Mouse (Mus musculus) c-Kit-positive CD71-positive TER-119-negative erythroid progenitor cells, embryonic 14.5 days (primary cell): Measurements from ENCODE around the gene Rasgrp4.
"Not testable (repeated sequence)": the region's sequence is repeated elsewhere in the genome, so short reads cannot be mapped to it uniquely, and the experiment has no call there.

Experiments used
- DNase-seq: peaks from one replicate; pipeline ENCODE4 v3.0.0-alpha.2; 2013; ENCODE audit warnings: low read depth

The Rasgrp4 gene

DNA sequence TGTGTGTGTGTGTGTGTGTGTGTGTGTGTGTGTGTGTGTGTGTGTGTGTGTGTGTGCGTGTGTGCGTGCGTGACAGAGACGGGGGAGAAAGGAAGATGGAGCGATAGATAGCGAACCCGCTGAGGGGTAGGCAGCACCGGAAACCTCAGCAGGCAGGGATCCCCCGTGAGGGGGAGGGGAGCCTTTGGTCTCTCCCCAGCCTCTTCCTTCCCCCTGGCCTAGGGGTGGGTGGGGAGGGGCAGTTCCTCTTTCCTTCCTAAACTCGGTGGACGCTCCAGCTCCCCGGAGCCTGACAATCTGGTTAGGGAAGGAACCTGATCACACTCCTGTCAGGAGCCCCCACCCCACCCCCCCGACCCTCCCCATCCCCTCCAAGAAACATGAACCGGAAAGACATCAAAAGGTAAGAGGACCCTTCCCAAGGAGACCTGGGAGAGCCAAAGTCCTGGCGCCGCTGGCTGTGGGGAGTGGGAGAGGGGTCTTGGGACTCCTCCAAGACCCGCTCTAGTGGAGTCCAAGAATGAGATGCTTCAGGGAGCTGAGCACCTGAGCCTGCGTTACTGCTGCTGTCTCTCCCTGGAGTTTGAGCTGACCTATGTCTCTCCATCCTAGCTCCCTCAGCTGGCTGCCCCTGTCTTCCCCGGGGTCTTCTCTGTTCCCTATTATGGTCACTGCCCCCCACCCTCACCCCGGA lies at the start of gene Rasgrp4:
TSS of gene Rasgrp4 (plus strand) at position 159 of the 694 bp plus-strand sequence.
- DNase-seq = no peak

DNA sequence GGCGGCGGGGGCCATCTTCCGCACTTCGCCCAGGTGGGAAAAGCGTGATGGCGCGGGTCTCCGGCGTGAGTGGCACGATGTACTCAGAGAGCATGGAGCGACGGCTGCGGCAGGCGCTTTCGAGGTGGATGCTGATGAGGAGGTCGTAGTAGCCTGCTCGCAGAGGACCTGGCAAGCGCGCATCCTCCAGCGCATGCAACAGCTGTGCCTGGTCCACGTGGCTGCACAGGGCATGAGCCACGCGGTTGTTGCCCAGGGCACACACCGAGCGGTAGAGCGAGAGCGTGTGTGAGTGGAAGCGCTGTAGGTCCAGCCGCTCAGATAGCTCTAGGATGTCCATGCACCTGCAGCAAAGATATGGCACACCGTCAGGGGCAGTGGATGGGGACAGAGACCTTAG lies 48.7 kb upstream of the Rasgrp4 start:
- no peak for DNase-seq

DNA sequence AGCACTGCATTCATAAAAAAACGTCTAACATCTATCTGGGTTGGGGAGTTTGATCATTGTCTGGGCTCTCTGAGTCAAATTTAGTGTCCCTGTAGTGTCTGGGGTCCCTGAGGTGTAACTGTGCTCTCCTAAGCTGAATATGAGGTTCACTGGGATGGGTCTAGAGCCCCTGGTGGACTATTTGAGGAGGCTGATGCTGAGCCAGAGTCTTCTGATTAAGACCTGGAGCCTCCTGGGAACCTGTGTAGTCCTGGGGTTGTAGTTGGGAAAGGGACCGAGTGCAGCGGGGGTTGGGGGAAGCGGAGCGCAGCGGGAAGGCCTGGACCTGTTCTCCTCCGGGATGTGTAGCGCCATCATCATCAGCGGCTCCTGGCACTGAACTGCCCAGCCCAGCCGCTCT lies 47.7 kb upstream of the Rasgrp4 start:
- DNase-seq = no peak

DNA sequence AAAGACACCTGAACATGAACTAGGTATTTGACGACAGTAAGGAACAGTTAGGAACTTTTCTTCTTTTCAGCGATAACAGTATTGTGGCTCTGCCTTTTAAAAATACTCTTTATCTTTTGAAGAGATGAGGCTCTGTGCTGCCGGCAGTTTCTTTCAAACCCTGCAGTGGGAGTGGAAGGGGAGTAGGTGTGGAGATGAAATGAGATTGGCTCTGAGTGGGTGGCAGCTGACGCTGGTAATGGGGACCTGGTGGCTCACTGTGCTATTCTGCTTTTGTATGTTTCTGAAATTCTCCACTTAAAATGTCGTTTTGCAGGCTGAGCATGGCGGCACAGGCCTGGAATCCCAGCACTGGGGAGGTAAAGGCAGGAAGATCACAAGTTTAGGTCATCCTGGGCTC lies 45.8 kb upstream of the Rasgrp4 start:
- DNase-seq = no peak

DNA sequence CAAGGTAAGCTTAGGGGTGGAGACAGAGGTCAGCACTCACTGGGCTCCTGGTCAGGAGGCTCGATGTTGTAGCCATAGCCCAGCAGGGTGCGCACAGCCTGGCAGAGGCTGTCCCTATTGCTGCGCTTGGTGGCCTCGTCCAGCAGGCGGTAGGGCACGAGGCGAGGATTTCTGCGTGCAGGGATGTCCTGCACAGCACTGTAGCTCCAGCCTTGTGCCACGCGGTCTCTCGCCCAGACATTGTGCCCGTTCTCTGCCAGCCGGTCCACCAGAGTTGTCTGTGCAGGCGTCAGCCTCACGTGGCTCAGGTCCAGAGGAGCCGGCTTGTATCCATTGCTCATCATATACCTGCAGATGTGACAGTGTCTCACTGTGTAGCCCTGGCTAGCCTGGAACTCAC lies 37.5 kb upstream of the Rasgrp4 start:
- no peak for DNase-seq

DNA sequence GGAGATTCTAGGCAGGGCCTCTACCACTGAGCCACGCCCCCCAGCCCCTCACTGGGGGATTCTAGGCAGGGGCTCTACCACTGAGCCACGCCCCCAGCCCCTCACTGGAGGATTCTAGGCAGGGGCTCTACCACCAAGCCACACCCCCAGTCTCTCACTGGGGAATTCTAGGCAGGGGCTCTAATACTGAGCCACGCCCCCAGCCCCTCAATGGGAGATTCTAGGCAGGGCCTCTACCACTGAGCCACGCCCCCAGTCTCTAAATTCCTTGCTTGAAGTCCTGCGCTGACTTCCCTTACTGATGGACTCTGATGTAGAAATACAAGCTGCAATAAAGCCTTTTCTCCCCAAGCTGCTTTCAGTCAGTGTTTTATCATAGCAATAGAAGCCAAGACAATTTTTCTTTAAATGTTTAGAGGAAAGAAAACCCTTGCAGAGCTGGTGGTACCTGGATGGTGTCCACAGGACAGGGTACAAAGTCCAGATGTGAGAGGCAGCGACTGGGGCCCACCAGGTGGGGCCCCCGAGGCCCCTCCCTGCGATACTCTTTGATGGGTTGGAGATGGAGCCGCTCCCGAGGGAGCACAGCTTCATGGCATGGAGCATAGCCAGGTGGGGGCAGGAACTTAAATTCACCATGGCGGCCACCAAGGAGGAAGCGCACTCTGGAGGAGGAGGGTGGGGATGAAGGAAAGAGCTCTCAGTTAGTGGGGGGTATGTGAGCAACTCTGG lies 33.2 kb upstream of the Rasgrp4 start:
- no peak for DNase-seq

DNA sequence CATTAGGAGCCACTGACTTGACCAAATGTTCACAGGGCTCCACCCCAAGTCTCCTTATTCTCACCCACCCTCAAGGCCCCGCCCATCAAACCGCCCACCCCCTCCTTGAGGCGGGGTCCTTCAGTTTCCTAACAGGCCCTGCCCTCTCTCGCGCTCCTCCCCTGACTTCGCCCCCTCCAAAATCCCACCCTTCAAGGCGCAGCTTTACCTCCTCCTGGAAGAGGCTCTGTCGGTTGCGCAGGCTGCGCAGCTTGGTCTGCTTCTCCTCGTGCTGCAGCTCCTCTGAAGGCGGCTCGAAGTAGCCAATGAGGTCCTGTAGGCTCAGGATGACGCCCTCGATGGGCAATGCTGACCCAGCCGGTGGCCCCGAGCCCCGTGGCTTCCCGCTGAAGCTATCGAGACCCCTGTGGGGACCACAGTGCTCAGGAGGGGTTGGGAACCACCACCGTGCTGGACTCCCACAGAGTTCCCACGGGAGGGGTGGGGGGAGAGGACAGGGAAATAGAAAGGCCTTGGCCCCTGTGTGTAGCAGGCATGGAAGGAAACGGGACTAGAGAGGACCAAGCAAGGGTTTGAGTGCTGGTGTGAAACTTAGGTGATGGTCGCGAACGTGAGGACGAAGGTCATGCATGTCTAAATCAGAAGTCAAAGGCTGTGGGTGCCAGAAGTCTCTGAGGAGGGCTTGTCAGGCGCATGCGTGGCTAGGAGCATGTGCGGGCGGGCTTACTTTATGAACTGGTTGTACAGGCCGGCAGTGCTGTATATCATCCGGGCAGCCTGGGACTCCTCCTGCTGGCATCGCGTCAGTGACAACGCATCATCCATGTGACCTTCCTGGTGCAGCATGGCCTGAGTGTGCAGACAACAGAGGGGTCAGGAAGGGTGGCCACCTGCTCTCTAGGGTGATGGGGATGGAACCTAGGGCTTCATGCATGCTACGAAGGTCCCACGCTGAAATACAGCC lies 25.4 kb upstream of the Rasgrp4 start:
- DNase-seq = no peak

DNA sequence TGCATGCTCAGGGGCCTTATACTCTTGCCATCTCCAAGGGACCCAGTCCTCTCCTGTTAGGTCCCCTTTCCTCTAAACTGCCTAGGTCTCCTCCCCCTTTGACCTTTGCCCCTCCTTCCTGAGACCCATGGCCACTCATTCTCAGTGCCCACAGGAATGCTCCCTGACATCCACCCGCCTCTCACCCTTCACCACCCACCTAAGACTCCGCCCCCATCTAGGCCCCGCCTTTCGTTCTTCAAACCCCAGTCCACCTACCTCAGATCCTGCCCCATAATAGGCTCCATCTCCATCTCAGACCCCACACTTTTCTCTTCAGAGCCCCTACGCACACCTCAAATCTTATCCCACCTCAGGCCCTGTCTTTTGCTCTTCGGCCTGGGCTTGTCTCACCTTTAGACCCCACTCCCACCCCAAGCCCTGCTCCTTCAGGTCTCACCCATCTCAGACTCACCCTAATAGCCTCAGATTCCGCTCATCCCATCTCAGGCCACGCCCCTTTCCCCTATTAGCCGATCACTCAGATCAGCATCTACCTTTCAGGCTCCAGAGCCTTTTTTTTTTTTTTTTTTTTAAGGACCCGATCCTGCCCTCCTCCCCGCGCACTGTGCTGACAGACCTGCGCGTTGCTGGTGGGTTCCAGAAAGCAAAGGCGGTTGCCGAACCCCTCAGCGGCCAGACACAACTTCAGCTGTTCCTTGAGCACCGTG lies 16.4 kb upstream of the Rasgrp4 start:
- no peak for DNase-seq

DNA sequence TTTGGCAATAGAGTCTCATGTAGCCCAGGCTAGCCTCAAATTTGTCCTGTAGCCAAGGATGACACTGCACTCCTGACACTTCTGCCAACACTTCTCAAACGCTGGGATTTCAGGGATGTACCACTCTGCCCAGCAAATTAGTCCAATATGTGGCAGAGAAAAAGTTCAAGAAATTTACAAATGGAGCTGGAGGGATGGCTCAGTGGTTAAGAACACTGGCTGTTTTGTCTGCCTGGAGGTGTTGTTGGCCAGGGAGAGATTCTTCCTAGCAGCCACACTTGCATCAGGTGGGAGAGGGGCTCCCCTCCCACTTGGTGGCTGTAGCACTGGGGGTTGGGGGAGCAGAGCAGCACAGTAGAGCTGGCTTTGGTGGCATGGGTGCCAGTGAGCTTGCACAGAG lies 15.1 kb upstream of the Rasgrp4 start:
- DNase-seq = no peak

DNA sequence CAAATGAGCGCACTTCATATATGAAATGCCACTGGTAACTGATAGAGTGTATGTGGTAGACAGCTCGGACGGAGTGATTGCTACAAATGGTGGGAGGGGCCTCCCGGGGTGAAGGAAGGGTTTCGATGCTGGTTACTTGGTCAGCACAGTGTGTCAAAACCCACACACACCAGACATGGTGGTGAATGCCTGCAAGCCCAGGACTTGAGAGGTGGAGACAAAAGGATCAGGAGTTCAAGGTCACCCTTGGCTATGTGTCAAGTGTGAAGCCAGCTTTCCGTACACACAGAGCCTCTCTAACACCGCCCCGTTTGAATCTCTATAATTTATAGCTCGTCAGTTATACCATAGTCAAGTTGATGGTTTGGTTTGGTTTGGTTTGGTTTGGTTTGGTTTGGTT lies 11.8 kb upstream of the Rasgrp4 start:
- DNase-seq = no peak

DNA sequence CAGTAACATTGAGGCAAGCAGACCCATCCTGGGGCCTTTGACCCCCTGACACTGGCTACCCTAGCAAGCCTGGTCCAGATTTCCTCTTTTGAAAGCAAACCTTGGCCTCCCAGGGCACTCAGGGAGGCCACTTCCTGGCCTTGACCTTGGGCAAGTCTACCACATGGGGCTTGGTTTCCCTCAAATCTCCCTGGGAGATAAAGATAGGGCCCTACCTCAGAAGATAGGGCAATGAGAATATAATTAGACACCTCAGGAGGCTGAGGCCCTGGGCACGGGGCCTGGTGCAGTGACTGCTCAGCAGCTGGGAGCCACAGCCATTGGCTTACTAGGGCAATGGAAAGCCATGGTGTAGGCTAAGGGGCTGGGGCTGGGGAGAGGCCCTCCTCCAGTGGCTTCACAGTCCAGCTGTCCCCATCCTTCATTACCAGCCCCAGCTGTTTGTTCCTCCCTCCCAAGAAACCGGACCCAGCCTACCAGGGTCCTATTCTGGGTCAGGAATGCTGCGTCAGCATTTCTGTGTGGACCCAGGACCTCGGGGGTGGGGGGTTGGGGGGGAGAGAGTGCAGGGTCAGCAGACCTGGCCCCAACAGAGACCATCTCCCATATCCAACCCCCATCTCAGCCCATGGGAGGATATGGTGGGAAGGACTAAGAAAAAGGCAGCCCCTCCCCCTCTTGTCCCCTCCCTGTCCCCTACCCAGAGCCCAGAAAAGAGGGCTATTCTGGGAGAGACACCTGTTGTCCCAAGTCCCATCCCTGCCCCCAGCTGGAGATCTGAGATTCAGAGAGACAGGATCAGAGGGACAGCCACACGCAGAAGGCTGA lies 10.9 kb upstream of the Rasgrp4 start:
- no peak for DNase-seq

DNA sequence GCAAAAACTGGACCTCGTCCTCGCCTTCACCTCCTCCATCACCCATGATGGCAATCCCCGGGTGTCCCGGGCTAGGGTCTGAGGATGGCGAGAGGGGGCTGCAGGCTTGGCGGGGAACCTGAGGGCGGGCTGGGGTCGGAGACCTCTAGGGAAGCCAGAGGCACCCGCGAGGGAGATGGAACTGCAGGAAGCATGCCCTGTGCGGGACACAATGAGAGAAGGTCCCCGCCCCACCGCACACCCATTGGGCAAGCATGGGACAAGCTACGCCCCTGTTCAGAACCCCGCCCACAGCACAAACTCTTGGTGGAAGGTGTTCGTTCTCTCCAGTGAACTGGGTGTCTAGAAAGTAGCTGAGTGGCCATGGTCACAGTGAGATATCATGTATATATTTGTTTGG lies 9.7 kb upstream of the Rasgrp4 start, which contains the start of gene Ryr1:
TSS of gene Ryr1 (minus strand) at position 210 of the 400 bp plus-strand sequence.
- peak; percentile 80 for DNase-seq

DNA sequence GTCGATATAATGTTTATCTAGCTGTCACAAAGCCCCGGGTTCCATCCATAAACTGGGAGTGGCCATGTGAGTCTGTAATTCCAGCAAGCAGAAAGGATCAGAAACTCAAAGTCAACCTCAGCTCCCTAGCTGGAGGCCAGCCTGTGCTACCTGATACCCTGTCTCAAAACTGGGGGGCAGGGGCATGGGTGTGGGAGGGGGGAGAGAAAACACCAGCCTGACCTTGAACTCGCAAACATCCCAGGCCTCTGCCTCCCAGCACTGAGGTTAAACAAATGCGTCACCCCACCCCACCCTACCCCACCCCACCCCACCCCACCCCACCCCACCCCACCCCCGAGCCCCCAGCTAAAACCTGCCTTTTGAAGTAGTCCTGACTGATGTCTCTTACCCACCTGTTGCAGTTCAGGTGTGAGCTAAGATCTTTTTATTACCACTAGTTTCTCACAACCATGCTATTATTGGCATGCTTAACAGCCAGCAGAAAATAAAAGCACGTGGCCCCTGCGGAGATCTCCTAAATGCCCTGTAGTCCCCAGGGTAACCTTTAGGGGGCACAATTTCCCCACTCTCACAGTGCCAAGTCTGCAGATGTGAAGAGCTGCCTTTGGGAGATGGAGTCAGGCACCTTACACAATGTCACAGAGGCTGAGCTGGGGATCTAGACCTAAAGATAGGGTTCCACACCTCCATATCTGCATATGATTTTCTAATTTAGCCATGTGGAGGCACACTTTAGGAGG lies 8.3 kb upstream of the Rasgrp4 start:
- DNase-seq = peak; percentile 66

DNA sequence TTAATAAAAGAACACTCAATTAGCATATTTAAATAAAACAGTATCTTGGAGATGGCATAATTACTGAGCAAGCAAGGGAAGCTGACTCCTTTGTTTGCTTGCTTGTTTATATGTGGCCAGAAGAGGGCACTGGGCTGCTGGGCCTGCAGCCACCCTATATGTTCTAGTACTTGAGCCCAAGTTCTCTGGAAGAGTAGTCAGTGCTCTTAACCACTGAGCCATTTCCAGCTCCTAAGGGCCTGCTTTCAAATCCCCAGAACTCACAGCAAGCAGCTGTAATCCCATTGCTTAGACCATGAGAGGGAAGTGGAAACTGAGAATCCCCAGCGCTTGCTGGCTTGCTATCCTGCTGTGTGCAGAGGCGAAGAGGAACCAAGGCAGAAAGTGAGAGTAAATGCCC lies 5.9 kb upstream of the Rasgrp4 start:
- DNase-seq = no peak

DNA sequence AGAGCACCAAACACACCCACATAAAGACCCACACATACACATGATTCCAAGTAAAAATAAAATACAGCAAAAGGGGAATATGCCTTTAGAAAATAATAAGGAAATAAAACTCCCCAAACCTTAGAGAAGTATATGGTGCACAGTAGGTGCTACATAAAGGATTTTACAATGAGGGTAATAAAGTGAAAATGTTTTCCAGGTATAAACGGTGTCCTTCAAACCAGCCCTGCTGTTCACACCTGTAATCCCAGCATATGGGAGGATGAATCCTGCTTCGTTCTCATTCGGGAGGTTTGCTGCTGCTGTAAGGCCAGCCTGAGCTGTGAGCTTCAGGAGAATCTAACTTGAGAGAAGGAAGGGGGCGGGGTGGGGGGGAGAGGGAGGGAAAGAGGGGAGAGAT lies 421 bp upstream of the Rasgrp4 start:
- DNase-seq = no peak

DNA sequence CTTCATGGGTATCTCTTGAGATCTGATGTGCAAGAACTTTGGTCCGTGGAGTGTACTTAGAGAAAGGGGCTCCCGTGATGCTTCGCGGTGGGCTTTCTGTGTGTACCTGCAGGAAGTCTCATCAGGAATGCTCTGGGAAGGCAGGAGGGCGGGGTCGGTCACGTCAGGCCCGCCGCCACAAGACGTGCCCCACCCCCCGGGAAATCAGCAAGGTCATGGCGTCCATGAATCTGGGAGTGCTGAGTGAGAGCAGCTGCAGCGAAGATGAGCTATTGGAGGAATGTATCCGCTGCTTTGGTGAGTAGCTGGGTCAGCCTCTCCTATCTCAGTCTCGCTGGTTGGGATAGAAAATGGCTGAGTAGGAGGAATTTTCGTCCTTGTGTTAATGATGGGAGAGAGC lies 2.8 kb downstream of the Rasgrp4 start:
- DNase-seq = no peak

DNA sequence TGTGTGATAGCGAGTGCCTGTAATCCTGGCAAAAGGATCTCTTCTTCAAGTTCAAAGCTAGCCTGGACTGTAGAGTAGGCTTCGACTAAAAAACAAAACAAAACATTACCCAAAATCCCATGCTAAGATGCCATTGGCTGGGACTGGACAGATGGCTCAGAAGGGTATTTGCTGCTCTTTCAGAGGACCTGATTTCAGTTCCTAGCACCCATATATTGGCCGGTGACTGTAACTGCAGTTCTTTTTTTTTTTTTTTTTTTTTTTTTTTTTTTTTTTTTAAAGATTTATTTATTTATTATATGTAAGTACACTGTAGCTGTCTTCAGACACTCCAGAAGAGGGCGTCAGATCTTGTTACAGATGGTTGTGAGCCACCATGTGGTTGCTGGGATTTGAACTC lies 4.6 kb downstream of the Rasgrp4 start:
- DNase-seq = not testable (repeated sequence)

DNA sequence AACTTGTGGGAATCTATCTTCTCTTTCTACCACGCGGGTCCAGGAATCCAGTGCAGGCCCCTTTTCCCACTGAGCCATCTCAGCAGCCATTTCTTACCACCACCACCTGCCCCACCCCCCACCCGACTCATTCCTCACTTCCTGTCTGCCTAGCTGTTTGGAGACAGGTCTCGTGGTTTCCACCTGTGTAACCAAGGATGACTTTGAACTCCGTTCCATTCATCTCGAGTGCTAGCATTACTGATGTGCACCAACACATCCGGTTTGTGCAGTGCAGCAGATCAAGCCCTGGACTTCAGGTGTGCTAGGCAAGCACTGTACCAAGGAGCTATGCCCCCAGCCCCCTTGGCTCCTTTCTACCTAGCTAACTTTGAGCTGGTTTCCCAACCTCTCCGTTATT lies 6.8 kb downstream of the Rasgrp4 start:
- no peak for DNase-seq

DNA sequence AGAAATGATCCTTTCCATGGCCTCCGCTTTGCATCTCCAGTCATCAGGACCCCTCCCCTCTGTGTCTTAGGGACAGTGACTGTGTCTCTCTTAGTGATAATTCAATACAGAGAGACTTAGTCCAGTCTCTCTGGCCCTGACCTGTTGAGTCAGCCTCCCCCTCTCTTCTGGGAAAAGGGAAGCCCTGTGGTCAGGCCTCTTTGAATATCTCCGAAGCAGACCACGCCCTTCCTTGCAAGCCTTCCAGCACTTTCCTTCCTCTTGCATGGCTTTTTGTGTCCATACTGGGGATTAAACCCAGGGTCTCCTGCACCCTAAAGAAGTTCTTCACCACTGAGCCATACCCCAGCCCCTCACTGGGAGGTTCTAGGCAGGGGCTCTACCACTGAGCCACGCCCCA lies 9.4 kb downstream of the Rasgrp4 start:
- DNase-seq = no peak

DNA sequence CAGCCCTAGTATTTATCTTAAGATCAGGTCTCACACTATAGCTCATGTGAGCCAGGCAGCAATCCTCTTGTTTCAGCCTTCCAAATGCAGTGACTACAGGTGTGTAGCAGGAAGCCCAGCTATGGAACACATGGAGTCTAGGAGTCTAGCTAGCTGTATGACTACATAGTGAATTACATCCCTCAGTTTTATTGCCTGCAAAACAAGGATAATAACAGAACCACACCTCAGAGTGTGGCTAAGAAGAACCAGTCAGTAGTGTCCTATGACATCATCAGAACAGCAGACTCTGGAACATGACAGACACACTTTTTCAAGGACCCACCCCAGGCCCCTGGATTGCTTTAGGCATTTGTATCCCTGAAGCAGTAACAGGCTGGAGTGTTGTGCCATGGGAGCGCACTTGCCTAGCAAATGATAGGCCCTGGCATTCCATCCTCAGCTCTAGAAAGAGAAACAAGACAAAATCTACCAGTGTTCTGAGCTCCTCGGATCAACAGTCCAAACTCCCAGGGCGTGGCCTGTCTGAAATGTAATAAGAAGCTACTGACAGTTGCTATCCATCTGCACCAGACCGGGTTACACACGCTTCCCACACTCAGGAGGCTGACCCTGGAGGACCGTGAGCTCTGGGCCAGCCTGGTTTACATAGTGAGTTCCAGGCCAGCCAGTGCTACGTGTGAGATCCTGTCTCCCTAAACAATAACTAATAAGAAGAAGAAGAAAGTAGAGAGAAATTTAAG lies 12.1 kb downstream of the Rasgrp4 start:
- no peak for DNase-seq
